Mouse (Mus musculus) lung, postnatal 0 days (tissue): ENCODE measurements around the gene Cd6. TPM values are rescaled to one million over a fixed set of nuclear protein-coding genes. Genes with fewer than 3 reads are reported as not detected.

Source experiments
- ATAC-seq: fragments of 200-750 bp; cut with Nextera tagmentation; 2 replicates; pipeline ENCODE4 v1.8.0; 2017; ENCODE audit warnings: moderate library complexity
- DNase-seq: peaks from one replicate; pipeline ENCODE4 v3.0.0-alpha.2; 2016; ENCODE audit warnings: low spot score
- H3K27ac ChIP-seq: fragments of 300-500 bp; sonication (generic); 2 replicates; pipeline ENCODE4 v1.5.1; 2014; ENCODE audit warnings: antibody characterized with exemption, mild to moderate bottlenecking, low read length, mixed read lengths
- H3K27me3 ChIP-seq: fragments of 300-500 bp; sonication (generic); replicated peaks from 2 replicates; pipeline ENCODE4 v1.6.1; 2014; ENCODE audit warnings: low read length, mixed read lengths; ENCODE audit not compliant: insufficient read depth
- H3K36me3 ChIP-seq: fragments of 300-500 bp; sonication (generic); 2 replicates; pipeline ENCODE4 v1.6.1; 2014; ENCODE audit warnings: low read length, mixed read lengths; ENCODE audit not compliant: insufficient read depth
- H3K4me1 ChIP-seq: fragments of 300-500 bp; sonication (generic); 2 replicates; pipeline ENCODE4 v1.6.1; 2014; ENCODE audit warnings: antibody characterized with exemption, low read depth, low read length, mixed read lengths; ENCODE audit not compliant: insufficient read depth
- H3K4me2 ChIP-seq: fragments of 300-500 bp; sonication (generic); replicated peaks from 2 replicates; pipeline ENCODE4 v1.6.1; 2014; ENCODE audit warnings: low read depth, mild to moderate bottlenecking, low read length, moderate library complexity, mixed read lengths
- H3K4me3 ChIP-seq: fragments of 300-500 bp; sonication (generic); 2 replicates; pipeline ENCODE4 v1.5.1; 2014; ENCODE audit warnings: low read depth, low read length
- H3K9ac ChIP-seq: fragments of 300-500 bp; sonication (generic); replicated peaks from 2 replicates; pipeline ENCODE4 v1.6.1; 2014; ENCODE audit warnings: low read depth, mild to moderate bottlenecking
- H3K9me3 ChIP-seq: fragments of 300-500 bp; sonication (generic); 2 replicates; pipeline ENCODE4 v1.6.1; 2016; ENCODE audit warnings: low read length, mixed read lengths
- CTCF ChIP-seq: IDR thresholded peaks from 2 replicates; pipeline ENCODE4 v1.5.1; 2016; ENCODE audit warnings: antibody characterized with exemption, mild to moderate bottlenecking
- EP300 ChIP-seq: IDR thresholded peaks from 2 replicates; pipeline ENCODE4 v1.6.1; 2016; ENCODE audit warnings: antibody characterized with exemption, mild to moderate bottlenecking, control low read depth
- WGBS: fragments of 180-500 bp; shearing (Covaris S2); extraction: QIAGEN DNeasy Blood & Tissue Kit; methylation state at CpG from one replicate; pipeline ENCODE4 v1.1.7; 2014; 5-methylcytosine and 5-hydroxymethylcytosine counted together
- polyA plus RNA-seq: library from polyadenylated mRNA; unstranded; fragments of >200 nt; fragmentation: Nextera tagmentation; extraction: Ambion mirVana; gene quantifications from 2 replicates; pipeline ENCODE4 v1.2.1, GENCODE M21; 2015

Gene Cd6
- polyA plus RNA-seq, 1 experiment from 2014 or later = not detected

DNA sequence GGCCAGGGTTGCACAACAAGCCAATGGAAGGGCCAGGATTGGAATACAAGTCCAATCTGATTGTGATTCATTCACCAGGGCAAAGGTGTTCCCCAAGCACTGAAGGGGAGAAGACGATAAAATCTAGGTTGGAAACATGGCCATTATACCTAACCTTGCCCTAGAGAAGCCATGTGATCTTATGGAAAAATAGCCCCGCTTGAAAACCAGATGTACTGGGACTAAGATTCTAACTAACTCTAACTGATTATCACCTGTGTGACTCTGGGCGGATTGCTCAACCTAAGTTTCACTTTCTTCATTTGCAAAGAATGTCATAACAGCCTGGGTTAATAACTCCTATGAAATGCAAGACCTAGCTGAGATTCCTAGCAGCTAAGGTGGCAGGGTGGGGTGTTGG lies 25.6 kb upstream of the Cd6 start:
- ATAC-seq (no peak), DNase-seq (no peak)
- Histone ChIP-seq H3K27me3 (no peaks in the 10 kb centered on the region), H3K4me2 (no peak overlapping the region), H3K9me3 (no peaks in the 10 kb centered on the region), H3K4me3 (no peak overlapping the region), H3K36me3 (no peaks in the 10 kb centered on the region), H3K4me1 (no peaks in the 10 kb centered on the region), H3K27ac (no peak overlapping the region), H3K9ac (no peak overlapping the region)
- TF ChIP-seq CTCF = no peak
- TF ChIP-seq EP300 = no peak
- 94% methylated on average over 3 of the region's 3 CpGs for WGBS

DNA sequence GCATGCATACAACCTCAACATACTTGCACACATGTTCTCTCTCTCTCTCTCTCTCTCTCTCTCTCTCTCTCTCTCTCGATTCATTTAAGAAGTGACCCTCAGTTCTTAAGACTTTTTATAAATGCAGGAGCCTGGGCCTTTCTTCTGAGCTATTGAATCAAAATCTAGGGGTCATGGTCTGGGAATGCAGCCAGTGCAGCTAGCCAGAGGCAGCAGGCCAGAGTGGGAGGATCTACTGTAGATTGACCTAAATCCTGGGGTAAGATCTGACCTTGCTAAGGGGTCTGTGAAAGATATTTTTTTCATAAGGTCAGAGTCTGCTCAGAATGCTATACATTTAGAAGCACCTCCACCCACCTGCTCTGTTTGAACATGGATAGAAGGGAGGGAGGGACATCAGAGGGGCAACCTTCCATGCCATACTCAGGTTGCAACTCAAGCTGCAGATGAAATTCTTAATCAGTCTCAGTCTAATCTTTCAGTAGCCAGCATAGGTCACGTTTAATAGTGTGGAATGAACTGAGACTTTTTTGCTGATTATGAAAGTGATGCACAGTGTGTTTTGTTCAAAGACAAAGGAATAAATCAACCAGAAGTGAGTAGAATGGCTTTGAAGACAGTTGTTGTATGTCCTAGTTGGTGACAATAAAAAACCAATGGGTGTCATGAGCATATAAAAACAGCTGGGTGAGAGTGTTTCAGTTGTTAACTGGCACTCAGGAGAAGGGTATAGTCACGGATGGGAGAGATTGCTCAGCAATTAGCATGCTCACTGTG lies 17.6 kb upstream of the Cd6 start:
- Histone ChIP-seq H3K9ac (no peak overlapping the region), H3K27me3 (no peaks in the 10 kb centered on the region), H3K4me2 (no peak overlapping the region), H3K4me3 (no peak overlapping the region), H3K36me3 (no peaks in the 10 kb centered on the region), H3K4me1 (no peaks in the 10 kb centered on the region), H3K27ac (no peak overlapping the region), H3K9me3 (no peaks in the 10 kb centered on the region)
- WGBS = 44% methylated on average over 3 of the region's 3 CpGs
- DNase-seq = no peak
- ATAC-seq = no peak
- TF ChIP-seq CTCF (no peak), EP300 (no peak)

DNA sequence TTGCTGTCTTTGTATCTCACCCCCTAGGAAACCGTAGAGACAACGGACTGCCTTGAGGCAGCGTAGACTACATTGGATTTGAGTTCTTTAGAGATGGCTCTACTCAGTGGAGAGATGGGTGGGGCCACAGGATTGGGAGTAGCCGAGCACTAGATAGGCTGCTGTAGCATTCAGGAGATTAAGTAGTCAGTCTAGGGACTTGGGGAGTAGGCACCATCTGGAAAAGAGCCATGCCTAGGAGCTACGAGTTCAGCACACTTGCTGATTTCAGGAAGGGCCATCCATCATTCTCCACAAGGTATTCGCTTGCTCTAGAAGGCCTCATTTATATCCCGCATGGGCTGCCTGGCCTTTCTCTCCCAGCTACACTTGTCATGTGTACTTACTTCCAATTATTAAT lies 16.3 kb upstream of the Cd6 start:
- DNase-seq (no peak), ATAC-seq (no peak)
- Histone ChIP-seq H3K27me3 (no peaks in the 10 kb centered on the region), H3K36me3 (no peaks in the 10 kb centered on the region), H3K9me3 (no peaks in the 10 kb centered on the region), H3K4me1 (no peaks in the 10 kb centered on the region), H3K4me3 (no peak overlapping the region), H3K27ac (no peak overlapping the region), H3K4me2 (no peak overlapping the region), H3K9ac (no peak overlapping the region)
- 70% methylated on average over 7 of the region's 7 CpGs for WGBS
- no peak for TF ChIP-seq CTCF
- TF ChIP-seq EP300 = no peak

DNA sequence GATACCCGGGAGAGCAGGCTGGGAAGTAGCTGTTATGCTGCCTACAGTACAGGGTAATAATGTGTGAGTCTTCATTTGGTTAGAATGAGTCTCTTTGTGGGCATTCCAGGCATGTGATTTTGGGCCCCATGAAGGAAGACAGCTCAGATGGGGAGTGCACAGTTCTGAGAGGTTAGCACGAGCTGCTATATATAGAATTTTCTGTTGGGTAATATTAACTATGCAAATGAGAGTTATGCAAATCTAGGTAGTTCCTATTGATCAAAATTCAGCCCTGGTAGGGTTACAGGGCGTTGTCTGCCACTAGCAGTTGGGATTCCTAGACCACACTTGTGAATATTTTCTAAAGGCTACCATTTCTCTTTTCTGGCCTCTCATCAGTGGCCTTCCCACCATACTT lies 15.6 kb upstream of the Cd6 start:
- DNase-seq = no peak
- Histone ChIP-seq H3K4me2 (no peak overlapping the region), H3K27ac (no peak overlapping the region), H3K9ac (no peak overlapping the region), H3K27me3 (no peaks in the 10 kb centered on the region), H3K9me3 (no peaks in the 10 kb centered on the region), H3K4me3 (no peak overlapping the region), H3K4me1 (no peaks in the 10 kb centered on the region), H3K36me3 (no peaks in the 10 kb centered on the region)
- TF ChIP-seq CTCF (no peak), EP300 (no peak)
- ATAC-seq = no peak
- WGBS = 81% methylated on average over 3 of the region's 3 CpGs

DNA sequence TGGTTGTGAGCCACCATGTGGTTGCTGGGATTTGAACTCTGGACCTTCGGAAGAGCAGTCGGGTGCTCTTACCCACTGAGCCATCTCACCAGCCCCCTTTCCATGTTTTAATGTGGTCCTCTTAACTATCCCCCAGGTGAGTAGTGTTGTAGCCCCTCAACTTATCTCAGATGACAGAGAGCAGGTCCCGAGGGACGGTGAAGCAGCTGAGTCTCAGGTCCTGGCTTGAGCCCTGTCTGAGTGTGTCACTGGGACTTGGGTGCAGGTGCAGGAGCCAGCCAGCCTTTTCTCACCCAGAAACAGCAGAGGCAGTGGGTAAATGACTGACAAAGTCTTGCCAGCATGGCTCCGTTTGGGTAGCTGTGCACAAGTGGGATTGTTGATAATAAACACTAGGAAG lies 14.3 kb upstream of the Cd6 start:
- Histone ChIP-seq H3K36me3 (no peaks in the 10 kb centered on the region), H3K9me3 (no peaks in the 10 kb centered on the region), H3K27me3 (no peaks in the 10 kb centered on the region), H3K4me3 (no peak overlapping the region), H3K4me2 (0 out of 2 replicates have a peak overlapping the region, but pooled peaks have one; percentile 17), H3K27ac (no peak overlapping the region), H3K4me1 (no peaks in the 10 kb centered on the region), H3K9ac (no peak overlapping the region)
- DNase-seq (no peak), ATAC-seq (no peak)
- TF ChIP-seq CTCF (no peak), EP300 (no peak)
- WGBS = 82% methylated on average over 5 of the region's 5 CpGs

DNA sequence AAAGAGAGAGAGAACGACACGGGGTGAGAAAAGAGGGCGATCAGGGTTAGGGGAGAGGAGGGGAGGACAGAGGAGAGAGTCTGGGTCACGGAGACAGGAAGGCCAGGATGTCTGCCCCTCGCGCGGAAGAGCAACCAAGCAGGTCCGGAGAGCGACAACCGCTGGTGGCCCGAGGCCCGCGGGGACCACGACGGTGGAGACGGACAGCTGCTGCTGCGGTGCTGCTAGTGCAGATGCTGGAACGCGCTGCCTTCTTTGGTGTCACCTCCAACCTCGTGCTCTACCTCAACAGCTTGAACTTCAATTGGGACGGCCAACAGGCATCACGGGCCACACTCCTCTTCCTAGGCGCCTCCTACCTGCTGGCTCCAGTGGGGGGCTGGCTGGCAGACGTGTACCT lies 13.1 kb upstream of the Cd6 start:
- Histone ChIP-seq H3K4me2 (peak overlapping the region; percentile 35), H3K36me3 (no peaks in the 10 kb centered on the region), H3K27me3 (no peaks in the 10 kb centered on the region), H3K4me3 (peak overlapping the region; percentile 20; the same call in 1 of the 2 replicates), H3K9ac (no peak overlapping the region), H3K4me1 (no peaks in the 10 kb centered on the region), H3K27ac (no peak overlapping the region), H3K9me3 (no peaks in the 10 kb centered on the region)
- WGBS = 46% methylated on average over 19 of the region's 24 CpGs
- ATAC-seq (no peak), DNase-seq (no peak)
- TF ChIP-seq CTCF (no peak), EP300 (no peak)
